Comparison of ENCODE assay signal across 9 mouse cellular contexts in the genomic region with DNA sequence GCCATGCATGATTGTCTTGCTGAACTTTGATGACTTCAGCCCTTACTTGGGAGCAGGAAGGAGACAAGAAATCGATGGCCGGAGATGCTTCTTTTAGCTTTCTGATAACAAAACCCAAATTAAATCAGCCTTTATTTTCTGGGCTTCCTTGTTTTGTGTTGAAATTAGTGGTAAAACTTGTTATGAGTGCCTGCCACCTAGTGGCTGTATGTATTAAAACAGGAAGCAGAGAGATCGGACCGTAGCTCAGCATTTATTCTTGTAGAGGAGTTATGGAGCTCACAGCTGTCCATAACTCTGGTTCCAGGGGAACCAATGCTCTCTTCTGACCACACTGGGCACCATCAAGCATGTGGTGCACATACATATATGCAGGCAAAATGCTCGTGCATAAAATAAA. TPM values are rescaled to one million over a fixed set of nuclear protein-coding genes. Genes with fewer than 3 reads are reported as not detected.
A peak's percentile ranks its signal among the peaks of the same experiment; 100 is the strongest.
DNase-seq lines count a peak whose midpoint lies in the region; ATAC-seq and TF ChIP-seq lines count a peak whose summit lies in the region.
"Had no signal": no experiment of that assay in that cellular context is flagged by ENCODE, and none has a peak within 500 bp of the region (broad histone marks: within the 10 kb centered on the region; RNA-seq: fewer than 3 reads in every experiment).

No protein-coding gene starts in this region.

- peaks cover 29% of the 10 kb centered on the region; the same call in 1 of the 2 replicates for H3K36me3 ChIP-seq in kidney, embryonic 16.5 days (ENCODE audit: insufficient read depth, low read length)
- peaks cover 51% of the 10 kb centered on the region for H3K36me3 ChIP-seq in kidney, embryonic 14.5 days (ENCODE audit: control insufficient read depth, insufficient read depth, low read length)
- peaks cover 5% of the 10 kb centered on the region for H3K36me3 ChIP-seq in ES-E14 (ENCODE audit: control insufficient read depth, insufficient read depth, low read length, poor library complexity, severe bottlenecking)

- DNase-seq in ES-E14 (ENCODE audit: low read depth, low spot score) = peak; percentile 29
- DNase-seq in brain, embryonic 14.5 days (ENCODE audit: low read depth) = peak; percentile 83
- peak; percentile 78 to 82 for DNase-seq in left cerebral cortex, postnatal 14 days (ENCODE audit: low spot score in 2 of 2)
- DNase-seq in retina, postnatal 7 days (ENCODE audit: low read depth, low spot score) = peak; percentile 52
- DNase-seq in urinary bladder, postnatal 4 days (ENCODE audit: low spot score in 2 of 2) = no peak

- H3K4me2 ChIP-seq in kidney, embryonic 16.5 days (replicated peaks; ENCODE audit: low read depth, low read length) = no peak overlapping the region
- no peak overlapping the region for H3K4me2 ChIP-seq in kidney, embryonic 14.5 days (replicated peaks; ENCODE audit: low read depth, low read length)

- H3K9me3 ChIP-seq in kidney, embryonic 16.5 days (ENCODE audit: low read length) = no peaks in the 10 kb centered on the region
- no peaks in the 10 kb centered on the region for H3K9me3 ChIP-seq in kidney, embryonic 14.5 days (ENCODE audit: control insufficient read depth, low read length)
- no peaks in the 10 kb centered on the region for H3K9me3 ChIP-seq in ES-E14 (ENCODE audit: control insufficient read depth, insufficient read depth, low read depth, low read length)

- intact Hi-C loops in left cerebral cortex, postnatal 14 days (cut with DNase I) = loop anchor here (2.0 to 10.0 kb wide), 2 partner anchors 81 to 183 kb away; no protein-coding TSS in a partner anchor

- peak; percentile 55; the same call in 1 of the 2 replicates for TF ChIP-seq CTCF in brain, embryonic 14.5 days (IDR thresholded peaks at IDR 0.05; ENCODE audit: borderline replicate concordance, extremely low read depth, insufficient read depth, insufficient read length)

- in situ Hi-C loops in ES-E14 (cut with MboI; ENCODE audit: low sequenced_read_pairs in 2 of 2, unreplicated experiment in 2 of 2) = no loop called here

- peak overlapping the region; percentile 48; the same call in 1 of the 2 replicates for H3K9ac ChIP-seq in kidney, embryonic 16.5 days (replicated peaks; ENCODE audit: low read length)
- no peak overlapping the region for H3K9ac ChIP-seq in kidney, embryonic 14.5 days (ENCODE audit: low read depth, low read length)
- H3K9ac ChIP-seq in ES-E14 (ENCODE audit: insufficient read depth, low read depth, low read length, poor library complexity, severe bottlenecking) = no peak overlapping the region

- H3K27ac ChIP-seq in kidney, embryonic 16.5 days (ENCODE audit: low read length) = no peak overlapping the region
- no peak overlapping the region for H3K27ac ChIP-seq in kidney, embryonic 14.5 days (ENCODE audit: low read depth, low read length)
- no peak overlapping the region for H3K27ac ChIP-seq in ES-E14 (ENCODE audit: insufficient read depth, low read depth, low read length, poor library complexity, severe bottlenecking)

- WGBS in kidney, embryonic 16.5 days = 19% methylated on average over 5 of the region's 5 CpGs
- 29% methylated on average over 5 of the region's 5 CpGs for WGBS in kidney, embryonic 14.5 days

- no peaks in the 10 kb centered on the region for H3K27me3 ChIP-seq in kidney, embryonic 16.5 days (ENCODE audit: insufficient read depth, low read length)
- H3K27me3 ChIP-seq in kidney, embryonic 14.5 days (ENCODE audit: control insufficient read depth, insufficient read depth, low read length) = no peaks in the 10 kb centered on the region

- no peaks in the 10 kb centered on the region for H3K4me1 ChIP-seq in kidney, embryonic 16.5 days (ENCODE audit: insufficient read depth, low read length)
- H3K4me1 ChIP-seq in kidney, embryonic 14.5 days (ENCODE audit: control insufficient read depth, insufficient read depth, low read length) = no peaks in the 10 kb centered on the region
- H3K4me1 ChIP-seq in ES-E14 (ENCODE audit: control insufficient read depth in 2 of 2, insufficient read depth in 2 of 2, low read length in 2 of 2, poor library complexity in 1 of 2) = no peaks in the 10 kb centered on the region

- no peak for ATAC-seq in kidney, embryonic 16.5 days (ENCODE audit: low FRiP score, low TSS enrichment)
- no peak for ATAC-seq in kidney, embryonic 14.5 days (ENCODE audit: low FRiP score, low TSS enrichment)
- ATAC-seq in granulocyte monocyte progenitor cell, adult 5-6 weeks (replicated peaks; ENCODE audit: poor library complexity, severe bottlenecking) = peak; percentile 80

- H3K4me3 ChIP-seq in kidney, embryonic 16.5 days (ENCODE audit: low read length) = no peak overlapping the region
- H3K4me3 ChIP-seq in kidney, embryonic 14.5 days (ENCODE audit: low read length) = no peak overlapping the region
- H3K4me3 ChIP-seq in ES-E14 (ENCODE audit: insufficient read depth in 1 of 2, low read depth in 1 of 2, low read length in 2 of 2, poor library complexity in 1 of 2, severe bottlenecking in 1 of 2) = no peak overlapping the region
- H3K4me3 ChIP-seq: myocyte had no signal

- TF ChIP-seq POLR2A in brain, embryonic 14.5 days (IDR thresholded peaks at IDR 0.05; ENCODE audit: borderline replicate concordance, extremely low read depth, insufficient read depth, insufficient read length, poor library complexity, severe bottlenecking) = no peak

TF ChIP-seq in ES-E14, 5 proteins besides CTCF, POLR2A, EP300 and RAD21:
- TF ChIP-seq HCFC1 (IDR thresholded peaks at IDR 0.05; ENCODE audit: borderline replicate concordance, insufficient read depth, low read length) (no peak), MAFK (IDR thresholded peaks at IDR 0.05; ENCODE audit: insufficient read depth, low read depth, low read length) (peak; percentile 63; the same call in 1 of the 2 replicates), ZC3H11A (IDR thresholded peaks at IDR 0.05; ENCODE audit: borderline replicate concordance, low read depth, low read length) (0 out of 2 replicates have a peak, but pooled peaks have one; percentile 25), ZNF384 (IDR thresholded peaks at IDR 0.05; ENCODE audit: low read depth, low read length) (no peak), CHD2 (IDR thresholded peaks at IDR 0.05; ENCODE audit: low read depth, low read length) (no peak)

RNA-seq across cellular contexts. Expression of a gene that starts 13.9 kb away (rescaled TPM):
- 26.3 and 30.8 TPM in 2 replicates for polyA plus RNA-seq in kidney, embryonic 16.5 days (2015; fragmentation: Nextera tagmentation; extraction: Ambion mirVana)
- polyA plus RNA-seq in kidney, embryonic 14.5 days (2014; fragmentation: Nextera tagmentation; extraction: Ambion mirVana) = 14.0 and 22.6 TPM in 2 replicates
- total RNA-seq in ES-E14 (2012; rRNA removed) = 3.5 and 4.0 TPM in 2 replicates
- 10.1 and 10.2 TPM in 2 replicates for polyA plus RNA-seq in brain, embryonic 14.5 days (2012; rRNA removed)
- not detected in 2 replicates for total RNA-seq in granulocyte monocyte progenitor cell, adult 5-6 weeks (2014; fragmentation: Nextera tagmentation)
- total RNA-seq in granulocyte monocyte progenitor cell, adult 5-6 weeks (2017) = 2.6 TPM in 1 of 2 replicates, not detected in the other
- total RNA-seq in left cerebral cortex, postnatal 14 days (2021) = 1 to 10 TPM; 4.5 to 6.0 TPM

RNA-seq across cellular contexts. Expression of a gene that starts 24.2 kb away (rescaled TPM):
- 186 and 199 TPM in 2 replicates for polyA plus RNA-seq in kidney, embryonic 16.5 days (2015; fragmentation: Nextera tagmentation; extraction: Ambion mirVana)
- polyA plus RNA-seq in kidney, embryonic 14.5 days (2014; fragmentation: Nextera tagmentation; extraction: Ambion mirVana) = 220 and 235 TPM in 2 replicates
- total RNA-seq in ES-E14 (2012; rRNA removed) = 64.1 and 91.1 TPM in 2 replicates
- polyA plus RNA-seq in brain, embryonic 14.5 days (2012; rRNA removed) = 112 and 140 TPM in 2 replicates
- 94.6 and 123 TPM in 2 replicates for total RNA-seq in granulocyte monocyte progenitor cell, adult 5-6 weeks (2014; fragmentation: Nextera tagmentation)
- 18.4 and 22.7 TPM in 2 replicates for total RNA-seq in granulocyte monocyte progenitor cell, adult 5-6 weeks (2017)
- total RNA-seq in left cerebral cortex, postnatal 14 days (2021) = 10 to 100 TPM; 43.4 to 46.8 TPM

RNA-seq across cellular contexts. Expression of a gene that starts 33.0 kb away (rescaled TPM):
- 5.1 TPM in 2 replicates for polyA plus RNA-seq in kidney, embryonic 16.5 days (2015; fragmentation: Nextera tagmentation; extraction: Ambion mirVana)
- polyA plus RNA-seq in kidney, embryonic 14.5 days (2014; fragmentation: Nextera tagmentation; extraction: Ambion mirVana) = 2.2 and 3.3 TPM in 2 replicates
- total RNA-seq in ES-E14 (2012; rRNA removed) = 7.2 and 8.2 TPM in 2 replicates
- 101 and 136 TPM in 2 replicates for polyA plus RNA-seq in brain, embryonic 14.5 days (2012; rRNA removed)
- 0.39 and 1.7 TPM in 2 replicates for total RNA-seq in granulocyte monocyte progenitor cell, adult 5-6 weeks (2014; fragmentation: Nextera tagmentation)
- total RNA-seq in granulocyte monocyte progenitor cell, adult 5-6 weeks (2017) = 0.21 and 1.7 TPM in 2 replicates
- total RNA-seq in left cerebral cortex, postnatal 14 days (2021) = 100 to 1,000 TPM; 448 to 477 TPM

RNA-seq across cellular contexts. Expression of a gene that starts 43.6 kb away (rescaled TPM):
- 14.9 and 18.1 TPM in 2 replicates for polyA plus RNA-seq in kidney, embryonic 16.5 days (2015; fragmentation: Nextera tagmentation; extraction: Ambion mirVana)
- 9.4 and 18.1 TPM in 2 replicates for polyA plus RNA-seq in kidney, embryonic 14.5 days (2014; fragmentation: Nextera tagmentation; extraction: Ambion mirVana)
- 17.6 and 23.2 TPM in 2 replicates for total RNA-seq in ES-E14 (2012; rRNA removed)
- 7.0 and 8.6 TPM in 2 replicates for polyA plus RNA-seq in brain, embryonic 14.5 days (2012; rRNA removed)
- 3.4 and 6.1 TPM in 2 replicates for total RNA-seq in granulocyte monocyte progenitor cell, adult 5-6 weeks (2014; fragmentation: Nextera tagmentation)
- 8.8 and 12.5 TPM in 2 replicates for total RNA-seq in granulocyte monocyte progenitor cell, adult 5-6 weeks (2017)
- 10 to 100 TPM; 18.2 to 22.3 TPM for total RNA-seq in left cerebral cortex, postnatal 14 days (2021)

Comparison
In these comparisons a context has a peak if more than half of its experiments do, and no peak if none do; other contexts are left out.
1. DNase-seq: peak in ES-E14 (single experiment), brain, embryonic 14.5 days (single experiment), left cerebral cortex, postnatal 14 days (2 of 2) and retina, postnatal 7 days (single experiment); none in urinary bladder, postnatal 4 days (0 of 2).
2. RNA of a gene that starts 33.0 kb away (total RNA-seq): 448 to 477 TPM in left cerebral cortex, postnatal 14 days; 7.2 to 8.2 TPM in ES-E14 and 0.21 to 1.7 TPM in granulocyte monocyte progenitor cell, adult 5-6 weeks; every median in the first group is over 10 times any median in the second.